Mouse (Mus musculus) MEL (cell line): ENCODE data around the gene Cmss1. TPM values are rescaled to one million over a fixed set of nuclear protein-coding genes. Genes with fewer than 3 reads are reported as not detected.

Source experiments
- DNase-seq: peaks from one replicate; pipeline ENCODE4 v3.0.0; 2011; ENCODE audit warnings: low read depth, low spot score
- H3K27ac ChIP-seq: 2 replicates; pipeline ENCODE4 v1.5.1; 2012; ENCODE audit warnings: low read depth, mild to moderate bottlenecking, control low read depth, low read length, moderate library complexity; ENCODE audit not compliant: control insufficient read depth
- H3K27me3 ChIP-seq, 2 experiments: fragments of 150-350 bp in 1 of 2; sonication (generic) in 1 of 2; 2 replicates each; pipeline ENCODE4 v1.6.1; 2012; ENCODE audit warnings: low read length in 2 of 2, mild to moderate bottlenecking in 2 of 2, improper control_type of control experiment in 1 of 2, moderate library complexity in 1 of 2; ENCODE audit not compliant: insufficient read depth in 2 of 2, control insufficient read depth in 1 of 2
- H3K36me3 ChIP-seq, 2 experiments: 2 replicates each; pipeline ENCODE4 v1.6.1; 2012 to 2014; ENCODE audit warnings: low read length in 2 of 2, improper control_type of control experiment in 1 of 2, inconsistent platforms in 1 of 2, mild to moderate bottlenecking in 1 of 2; ENCODE audit not compliant: insufficient read depth in 2 of 2, control insufficient read depth in 1 of 2
- H3K4me1 ChIP-seq, 2 experiments: fragments of 150-350 bp in 1 of 2; sonication (generic) in 1 of 2; 2 replicates each; pipeline ENCODE4 v1.6.1; 2012; ENCODE audit warnings: low read length in 2 of 2, improper control_type of control experiment in 1 of 2, mild to moderate bottlenecking in 1 of 2; ENCODE audit not compliant: insufficient read depth in 2 of 2, control insufficient read depth in 1 of 2
- H3K4me3 ChIP-seq, 2 experiments: fragments of 150-350 bp in 1 of 2; sonication (generic) in 1 of 2; 2 replicates each; pipeline ENCODE4 v1.5.1; 2012; ENCODE audit warnings: low read depth in 2 of 2, low read length in 2 of 2, mild to moderate bottlenecking in 2 of 2, moderate library complexity in 2 of 2, control low read depth in 1 of 2, improper control_type of control experiment in 1 of 2; ENCODE audit not compliant: control insufficient read depth in 1 of 2, insufficient read depth in 1 of 2
- H3K79me2 ChIP-seq: 2 replicates; pipeline ENCODE4 v1.6.1; 2012; ENCODE audit warnings: mild to moderate bottlenecking, low read length, moderate library complexity; ENCODE audit not compliant: control insufficient read depth, poor library complexity, insufficient read depth
- H3K9ac ChIP-seq: 2 replicates; pipeline ENCODE4 v1.6.1; 2012; ENCODE audit warnings: low read depth, mild to moderate bottlenecking, control low read depth, low read length, moderate library complexity; ENCODE audit not compliant: control insufficient read depth, poor library complexity, severe bottlenecking
- H3K9me3 ChIP-seq: fragments of 150-350 bp; sonication (generic); replicated peaks from 2 replicates; pipeline ENCODE4 v1.6.1; 2012; ENCODE audit warnings: mild to moderate bottlenecking, low read length, improper control_type of control experiment, moderate library complexity; ENCODE audit not compliant: insufficient read depth
- CHD1 ChIP-seq: IDR thresholded peaks from 2 replicates; pipeline ENCODE4 v1.6.1; 2012; ENCODE audit warnings: low read depth, mild to moderate bottlenecking, inconsistent platforms, low read length, improper control_type of control experiment
- EP300 ChIP-seq, 2 experiments: IDR thresholded peaks; 2 replicates each; pipeline ENCODE4 v1.6.1; 2011; ENCODE audit warnings: improper control_type of control experiment in 2 of 2, low read length in 2 of 2, low read depth in 1 of 2, mild to moderate bottlenecking in 1 of 2
- ETS1 ChIP-seq: IDR thresholded peaks from 2 replicates; pipeline ENCODE4 v1.6.1; 2012; ENCODE audit warnings: low read depth, mild to moderate bottlenecking, inconsistent platforms, low read length, improper control_type of control experiment, moderate library complexity
- GATA1 ChIP-seq: IDR thresholded peaks from 2 replicates; pipeline ENCODE4 v1.6.1; 2011; ENCODE audit warnings: low read depth, low read length, improper control_type of control experiment
- HCFC1 ChIP-seq: IDR thresholded peaks from 2 replicates; pipeline ENCODE4 v1.6.1; 2012; ENCODE audit warnings: low read depth, mild to moderate bottlenecking, inconsistent platforms, low read length, improper control_type of control experiment, moderate library complexity
- JUND ChIP-seq: IDR thresholded peaks from 2 replicates; pipeline ENCODE4 v1.6.1; 2011; ENCODE audit warnings: low read depth, mild to moderate bottlenecking, improper control_type of control experiment, low read length
- KAT2A ChIP-seq: conservative IDR thresholded peaks from 2 replicates; pipeline ENCODE4 v1.6.1; 2012; ENCODE audit warnings: low read depth, low read length, improper control_type of control experiment, inconsistent platforms
- MAX ChIP-seq: IDR thresholded peaks from 2 replicates; pipeline ENCODE4 v1.6.1; 2011; ENCODE audit warnings: low read length, improper control_type of control experiment
- MAZ ChIP-seq: IDR thresholded peaks from 2 replicates; pipeline ENCODE4 v1.6.1; 2012; ENCODE audit warnings: low read depth, mild to moderate bottlenecking, inconsistent platforms, low read length, improper control_type of control experiment
- MXI1 ChIP-seq: IDR thresholded peaks from 2 replicates; pipeline ENCODE4 v1.6.1; 2011; ENCODE audit warnings: mild to moderate bottlenecking, low read depth, low read length, improper control_type of control experiment
- MYC ChIP-seq: IDR thresholded peaks from 2 replicates; pipeline ENCODE4 v1.6.1; 2011; ENCODE audit warnings: low read depth, mild to moderate bottlenecking, low read length, improper control_type of control experiment, moderate library complexity
- NELFE ChIP-seq: IDR thresholded peaks from 2 replicates; pipeline ENCODE4 v1.6.1; 2011; ENCODE audit warnings: low read depth, low read length, improper control_type of control experiment
- NRF1 ChIP-seq: IDR thresholded peaks from 2 replicates; pipeline ENCODE4 v1.6.1; 2014; ENCODE audit warnings: low read depth, mild to moderate bottlenecking, inconsistent platforms, low read length, improper control_type of control experiment, moderate library complexity; ENCODE audit not compliant: poor library complexity, insufficient read depth, severe bottlenecking
- POLR2AphosphoS2 ChIP-seq: IDR thresholded peaks from 2 replicates; pipeline ENCODE4 v1.6.1; 2011; ENCODE audit warnings: low read length, improper control_type of control experiment
- POLR2AphosphoS5 ChIP-seq: IDR thresholded peaks from 2 replicates; pipeline ENCODE4 v1.6.1; 2012; ENCODE audit warnings: low read depth, borderline replicate concordance, mild to moderate bottlenecking, inconsistent platforms, low read length, moderate library complexity, mixed read lengths
- RCOR1 ChIP-seq: IDR thresholded peaks from 2 replicates; pipeline ENCODE4 v1.6.1; 2012; ENCODE audit warnings: low read depth, mild to moderate bottlenecking, inconsistent platforms, low read length, improper control_type of control experiment
- SIN3A ChIP-seq: IDR thresholded peaks from 2 replicates; pipeline ENCODE4 v1.6.1; 2012; ENCODE audit warnings: low read length, improper control_type of control experiment, inconsistent platforms
- TAL1 ChIP-seq: IDR thresholded peaks from 2 replicates; pipeline ENCODE4 v1.6.1; 2012; ENCODE audit warnings: mild to moderate bottlenecking, inconsistent platforms, low read length, moderate library complexity, mixed read lengths
- TBP ChIP-seq: IDR thresholded peaks from 2 replicates; pipeline ENCODE4 v1.8.0; 2011; ENCODE audit warnings: low read depth, low read length, improper control_type of control experiment
- TCF12 ChIP-seq: IDR thresholded peaks from 2 replicates; pipeline ENCODE4 v1.6.1; 2014; ENCODE audit warnings: low read depth, mild to moderate bottlenecking, inconsistent platforms, low read length, improper control_type of control experiment, moderate library complexity
- UBTF ChIP-seq: IDR thresholded peaks from 2 replicates; pipeline ENCODE4 v1.6.1; 2012; ENCODE audit warnings: low read depth, mild to moderate bottlenecking, inconsistent platforms, low read length, improper control_type of control experiment, moderate library complexity, borderline replicate concordance; ENCODE audit not compliant: insufficient read depth
- USF2 ChIP-seq, 2 experiments: IDR thresholded peaks; 2 replicates each; pipeline ENCODE4 v1.6.1; 2011 to 2012; ENCODE audit warnings: improper control_type of control experiment in 2 of 2, low read length in 2 of 2, borderline replicate concordance in 1 of 2, inconsistent platforms in 1 of 2, low read depth in 1 of 2, mild to moderate bottlenecking in 1 of 2; ENCODE audit not compliant: insufficient read depth in 1 of 2
- ZC3H11A ChIP-seq: IDR thresholded peaks from 2 replicates; pipeline ENCODE4 v1.6.1; 2012; ENCODE audit warnings: low read depth, mild to moderate bottlenecking, inconsistent platforms, low read length, improper control_type of control experiment
- ZKSCAN1 ChIP-seq: IDR thresholded peaks from 2 replicates; pipeline ENCODE4 v1.6.1; 2012; ENCODE audit warnings: low read depth, mild to moderate bottlenecking, inconsistent platforms, low read length, improper control_type of control experiment, moderate library complexity
- polyA plus RNA-seq, 2 experiments: library from polyadenylated mRNA; stranded (reverse) in 1 of 2; unstranded in 1 of 2; fragments of >175 nt in 1 of 2; fragments of >200 nt in 1 of 2; gene quantifications; 2 replicates each; pipeline versions ENCODE4 v1.2.1 to v1.2.4; 2012; ENCODE audit warnings: low replicate concordance in 2 of 2, low read depth in 1 of 2; ENCODE audit not compliant: insufficient read length in 2 of 2, insufficient read depth in 1 of 2, missing spikeins in 1 of 2
- total RNA-seq: library from RNA; depleted of rRNA; stranded (reverse); fragments of 300-350 nt; gene quantifications from 2 replicates; pipeline ENCODE4 v1.2.3, GENCODE M21; 2012

Cmss1 gene
- total and polyA plus RNA-seq, 3 experiments, result 80.9 to 94.7 TPM; not detected in 1

- no peaks in the 10 kb centered on the region for H3K27me3 ChIP-seq
- TF ChIP-seq UBTF (no peak), MYC (0 out of 2 replicates have a peak, but pooled peaks have one; percentile 51)
- peak; percentile 56 for DNase-seq
- H3K9ac ChIP-seq, result no peak overlapping the region
- no peak overlapping the region for H3K4me3 ChIP-seq
- H3K4me1 ChIP-seq, result peaks cover 19 to 29% of the 10 kb centered on the region in 2 experiments
- H3K9me3 ChIP-seq, result no peaks in the 10 kb centered on the region
- peaks cover 2% of the 10 kb centered on the region; the same call in 1 of the 2 replicates for H3K79me2 ChIP-seq
- peak overlapping the region; percentile 74 for H3K27ac ChIP-seq
- H3K36me3 ChIP-seq, result peaks cover 0 to 31% of the 10 kb centered on the region in 2 experiments; a peak in 2 of 4 replicates
Measured at GRCm38 (mm10) chr16:57486266-57486665, 120.4 kb downstream of the Cmss1 start.

DNA sequence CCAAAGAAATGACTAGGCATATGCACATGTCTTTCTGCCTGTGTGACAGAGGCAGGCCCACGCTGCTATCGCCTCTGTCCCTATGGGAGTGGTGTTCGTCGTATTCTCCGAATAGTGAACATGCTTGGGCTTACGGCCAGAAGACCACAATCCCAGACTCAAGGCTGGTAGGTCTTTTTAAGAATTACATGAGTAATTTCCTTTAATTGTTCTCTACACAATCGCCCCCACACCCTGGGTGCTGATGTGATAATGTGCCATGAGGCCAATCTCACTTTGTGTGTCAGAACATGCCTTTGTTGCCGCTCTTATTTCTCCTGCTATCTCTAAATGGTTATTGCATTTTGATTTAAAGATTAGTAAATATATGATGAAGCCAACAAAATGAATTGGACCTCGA is 121.4 kb downstream of the Cmss1 start:
- TF ChIP-seq CHD1 (no peak), KAT2A (no peak), ETS1 (no peak), MAZ (no peak), JUND (no peak), MAX (peak; percentile 73), MXI1 (peak; percentile 74), TBP (no peak), MYC (peak; percentile 71), HCFC1 (no peak), POLR2AphosphoS2 (no peak), NELFE (no peak), USF2 (IDR thresholded peaks at IDR 0.05; ENCODE audit: borderline replicate concordance in 1 of 2, insufficient read depth in 1 of 2, low read depth in 1 of 2, low read length in 2 of 2) (no peak), ZC3H11A (no peak), NRF1 (no peak), SIN3A (0 out of 2 replicates have a peak, but pooled peaks have one; percentile 50), RCOR1 (0 out of 2 replicates have a peak, but pooled peaks have one; percentile 40), TCF12 (peak; percentile 46; the same call in 1 of the 2 replicates), TAL1 (no peak), GATA1 (peak; percentile 74), ZKSCAN1 (no peak), POLR2AphosphoS5 (no peak), EP300 (IDR thresholded peaks at IDR 0.05; ENCODE audit: low read depth in 1 of 2, low read length in 2 of 2) (peak; percentile 58 to 62)
- Histone ChIP-seq H3K9ac (no peak overlapping the region), H3K4me1 (peaks cover 19 to 30% of the 10 kb centered on the region in 2 experiments), H3K27ac (peak overlapping the region; percentile 52), H3K36me3 (peaks cover 0 to 33% of the 10 kb centered on the region in 2 experiments; a peak in 2 of 4 replicates), H3K79me2 (peaks cover 2% of the 10 kb centered on the region; the same call in 1 of the 2 replicates), H3K9me3 (no peaks in the 10 kb centered on the region), H3K4me3 (peak overlapping the region in 1 of 2 experiments; percentile 1; a peak in 1 of 4 replicates), H3K27me3 (no peaks in the 10 kb centered on the region)
- DNase-seq, result peak; percentile 83
